27 mouse cellular contexts compared by ENCODE assay signal in genomic region chr12:73698841-73699240, GRCm38 (mm10).
DNase-seq lines count a peak whose midpoint lies in the region; ATAC-seq and TF ChIP-seq lines count a peak whose summit lies in the region.
"Had no signal": no experiment of that assay in that cellular context is flagged by ENCODE, and none has a peak within 500 bp of the region (broad histone marks: within the 10 kb centered on the region; RNA-seq: fewer than 3 reads in every experiment).

No protein-coding gene starts in this region.

- no peak overlapping the region for H3K4me3 ChIP-seq in hindbrain, embryonic 14.5 days (replicated peaks; ENCODE audit: low read length)
- no peak overlapping the region for H3K4me3 ChIP-seq in hindbrain, postnatal 0 days (ENCODE audit: low read length)
- no peak overlapping the region for H3K4me3 ChIP-seq in spleen, adult 2 months (ENCODE audit: extremely low read depth, insufficient read depth, insufficient read length)
- no peak overlapping the region for H3K4me3 ChIP-seq in gastrocnemius, adult 2 months
- H3K4me3 ChIP-seq: embryonic facial prominence, embryonic 13.5 days; heart, embryonic 12.5 days; hindbrain, embryonic 15.5 days; liver, embryonic 15.5 days had no signal

- no peaks in the 10 kb centered on the region for H3K9me3 ChIP-seq in hindbrain, embryonic 14.5 days (ENCODE audit: control insufficient read depth, low read length)
- no peaks in the 10 kb centered on the region for H3K9me3 ChIP-seq in hindbrain, postnatal 0 days (ENCODE audit: low read length)
- H3K9me3 ChIP-seq: embryonic facial prominence, embryonic 13.5 days; heart, embryonic 12.5 days; hindbrain, embryonic 15.5 days; liver, embryonic 15.5 days had no signal

- ATAC-seq in hindbrain, embryonic 14.5 days (ENCODE audit: low FRiP score): no peak
- no peak for ATAC-seq in hindbrain, postnatal 0 days
- ATAC-seq: intestine, embryonic 16.5 days had no signal

- H3K4me1 ChIP-seq in hindbrain, embryonic 14.5 days (replicated peaks; ENCODE audit: control insufficient read depth, insufficient read depth, low read length): peaks cover 16% of the 10 kb centered on the region
- H3K4me1 ChIP-seq in hindbrain, postnatal 0 days (ENCODE audit: insufficient read depth, low read length): no peaks in the 10 kb centered on the region
- H3K4me1 ChIP-seq in spleen, adult 2 months (ENCODE audit: control insufficient read depth, insufficient read depth, insufficient read length): peaks cover 8% of the 10 kb centered on the region; the same call in 1 of the 2 replicates
- H3K4me1 ChIP-seq: liver, embryonic 15.5 days had no signal

- no peak for DNase-seq in hindbrain, embryonic 14.5 days (ENCODE audit: low spot score)
- no peak for DNase-seq in hindbrain, postnatal 0 days (ENCODE audit: low spot score)
- DNase-seq in spleen, adult 2 months (ENCODE audit: low read depth in 1 of 2, low spot score in 2 of 2): no peak
- no peak for DNase-seq in spleen, postnatal 14 days (ENCODE audit: low spot score in 2 of 2)
- DNase-seq in induced T-regulatory cell, adult 2 months (ENCODE audit: low read depth): peak; percentile 75
- DNase-seq in thymus, postnatal 4 days: peak; percentile 57
- no peak for DNase-seq in gastrocnemius, adult 2 months
- DNase-seq in Muller cell, postnatal 12 days (ENCODE audit: inconsistent ontology term): no peak
- DNase-seq: adrenal gland, postnatal 10 days; cerebellum, adult 11-12 months; cerebellum, adult 9-11 months; gastrocnemius, postnatal 25 days; heart, adult 18-20 months; heart, postnatal 10 days; kidney, adult 8-10 months; layer of hippocampus, adult 9-11 months; lung, embryonic 14.5 days; lung, postnatal 14 days; retina, postnatal 1 day; right cerebral cortex, postnatal 14 days had no signal

- H3K4me2 ChIP-seq in hindbrain, embryonic 14.5 days (replicated peaks): no peak overlapping the region
- H3K4me2 ChIP-seq in hindbrain, postnatal 0 days (ENCODE audit: low read depth, low read length): no peak overlapping the region
- H3K4me2 ChIP-seq: embryonic facial prominence, embryonic 13.5 days; heart, embryonic 12.5 days; hindbrain, embryonic 15.5 days; liver, embryonic 15.5 days; lung, embryonic 14.5 days had no signal

- 79% methylated on average over 8 of the region's 8 CpGs for WGBS in hindbrain, embryonic 14.5 days
- 80% methylated on average over 8 of the region's 8 CpGs for WGBS in hindbrain, postnatal 0 days
- 71% methylated on average over 8 of the region's 8 CpGs for WGBS in spleen, adult 2 months

- intact Hi-C loops in gastrocnemius, adult 2 months (cut with DNase I): no loop called here

- TF ChIP-seq POLR2A in spleen, adult 2 months (IDR thresholded peaks at IDR 0.05; ENCODE audit: low read depth, low read length): no peak

- H3K27me3 ChIP-seq in hindbrain, embryonic 14.5 days (ENCODE audit: control insufficient read depth, insufficient read depth, low read length): no peaks in the 10 kb centered on the region
- no peaks in the 10 kb centered on the region for H3K27me3 ChIP-seq in hindbrain, postnatal 0 days (ENCODE audit: insufficient read depth, low read length)
- no peaks in the 10 kb centered on the region for H3K27me3 ChIP-seq in spleen, adult 2 months (ENCODE audit: control insufficient read depth, insufficient read depth, low read length)
- H3K27me3 ChIP-seq: CH12.LX; embryonic facial prominence, embryonic 13.5 days; heart, embryonic 12.5 days; hindbrain, embryonic 15.5 days; liver, embryonic 15.5 days had no signal

- H3K36me3 ChIP-seq in hindbrain, embryonic 14.5 days (replicated peaks; ENCODE audit: control insufficient read depth, insufficient read depth): no peaks in the 10 kb centered on the region
- H3K36me3 ChIP-seq in hindbrain, postnatal 0 days (ENCODE audit: insufficient read depth, low read length): no peaks in the 10 kb centered on the region
- H3K36me3 ChIP-seq in spleen, adult 2 months (ENCODE audit: control insufficient read depth, insufficient read depth, low read length): no peaks in the 10 kb centered on the region; the same call in 1 of the 2 replicates
- H3K36me3 ChIP-seq: embryonic facial prominence, embryonic 13.5 days; hindbrain, embryonic 15.5 days; liver, embryonic 15.5 days had no signal

- H3K9ac ChIP-seq in hindbrain, embryonic 14.5 days: no peak overlapping the region
- no peak overlapping the region for H3K9ac ChIP-seq in hindbrain, postnatal 0 days (replicated peaks; ENCODE audit: low read length)
- H3K9ac ChIP-seq: embryonic facial prominence, embryonic 13.5 days; heart, embryonic 12.5 days; liver, embryonic 15.5 days; lung, embryonic 14.5 days had no signal

- no peak for TF ChIP-seq CTCF in hindbrain, postnatal 0 days (IDR thresholded peaks at IDR 0.05; ENCODE audit: low read depth)
- TF ChIP-seq CTCF in spleen, adult 2 months (IDR thresholded peaks at IDR 0.05; ENCODE audit: extremely low read depth, insufficient read depth, insufficient read length, insufficient replicate concordance): no peak
- no peak for TF ChIP-seq CTCF in gastrocnemius, adult 2 months (IDR thresholded peaks at IDR 0.05)

- peak overlapping the region; percentile 70; the same call in 1 of the 2 replicates for H3K27ac ChIP-seq in hindbrain, embryonic 14.5 days
- no peak overlapping the region for H3K27ac ChIP-seq in hindbrain, postnatal 0 days
- H3K27ac ChIP-seq in spleen, adult 2 months (ENCODE audit: insufficient read depth, low read length): peak overlapping the region; percentile 52
- no peak overlapping the region for H3K27ac ChIP-seq in gastrocnemius, adult 2 months
- H3K27ac ChIP-seq: embryonic facial prominence, embryonic 13.5 days; kidney, postnatal 0 days; liver, embryonic 15.5 days had no signal

Comparison
In these comparisons a context has a peak if more than half of its experiments do, and no peak if none do; other contexts are left out.
1. H3K27ac ChIP-seq: peak in hindbrain, embryonic 14.5 days (single experiment) and spleen, adult 2 months (single experiment); none in hindbrain, postnatal 0 days (single experiment) and gastrocnemius, adult 2 months (single experiment).
2. DNase-seq: peak in induced T-regulatory cell, adult 2 months (single experiment) and thymus, postnatal 4 days (single experiment); none in hindbrain, embryonic 14.5 days (single experiment), hindbrain, postnatal 0 days (single experiment), spleen, adult 2 months (0 of 2), spleen, postnatal 14 days (0 of 2), gastrocnemius, adult 2 months (single experiment) and Muller cell, postnatal 12 days (single experiment).